Mouse (Mus musculus): ENCODE data around the gene Pax8.

Gene Pax8

DNA sequence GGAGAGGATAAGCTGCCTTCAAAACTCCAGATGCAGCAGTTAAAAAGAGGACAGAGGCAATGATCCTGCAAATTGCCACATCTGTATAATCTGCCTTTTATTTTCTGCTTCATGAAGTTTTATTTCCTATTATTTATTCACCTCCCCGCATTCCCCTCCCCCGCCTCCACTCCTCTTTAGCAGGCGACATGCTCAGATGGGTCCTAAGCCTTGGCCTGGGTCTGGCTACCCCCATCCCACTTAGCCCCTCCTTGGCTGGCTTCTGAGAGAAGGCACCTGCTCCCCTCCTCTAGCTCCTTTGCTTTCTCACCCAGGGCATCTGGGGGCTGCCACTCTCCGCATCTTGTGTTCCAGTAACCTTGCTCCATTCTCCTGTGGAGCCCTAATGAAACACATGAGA lies 61.7 kb downstream of the Pax8 start:
- no peak for DNase-seq (ENCODE audit: low read depth)

DNA sequence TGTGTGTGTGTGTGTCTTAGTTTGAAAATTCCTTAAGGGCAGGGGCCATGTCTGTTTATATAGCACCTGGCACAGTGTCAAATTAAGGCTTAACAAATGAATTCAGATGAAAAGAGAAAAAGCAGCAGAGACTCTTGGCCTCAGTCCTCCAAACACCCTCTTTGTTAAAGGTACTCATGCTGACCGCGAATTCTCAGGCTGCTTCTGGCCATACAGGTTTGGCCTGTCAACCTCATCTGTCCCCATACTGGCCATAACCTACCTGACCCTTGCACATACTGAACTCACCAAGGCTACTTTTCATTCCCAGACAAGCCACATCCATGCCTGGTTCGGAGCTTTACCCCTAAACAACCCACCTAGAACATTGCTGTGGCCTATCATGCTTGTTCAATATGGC lies 62.2 kb downstream of the Pax8 start:
- no peak for DNase-seq (ENCODE audit: low read depth)

- peak; percentile 78 for DNase-seq (ENCODE audit: low read depth)
Measured at GRCm38 (mm10) chr2:24409166-24409565, 66.2 kb downstream of the Pax8 start.

DNA sequence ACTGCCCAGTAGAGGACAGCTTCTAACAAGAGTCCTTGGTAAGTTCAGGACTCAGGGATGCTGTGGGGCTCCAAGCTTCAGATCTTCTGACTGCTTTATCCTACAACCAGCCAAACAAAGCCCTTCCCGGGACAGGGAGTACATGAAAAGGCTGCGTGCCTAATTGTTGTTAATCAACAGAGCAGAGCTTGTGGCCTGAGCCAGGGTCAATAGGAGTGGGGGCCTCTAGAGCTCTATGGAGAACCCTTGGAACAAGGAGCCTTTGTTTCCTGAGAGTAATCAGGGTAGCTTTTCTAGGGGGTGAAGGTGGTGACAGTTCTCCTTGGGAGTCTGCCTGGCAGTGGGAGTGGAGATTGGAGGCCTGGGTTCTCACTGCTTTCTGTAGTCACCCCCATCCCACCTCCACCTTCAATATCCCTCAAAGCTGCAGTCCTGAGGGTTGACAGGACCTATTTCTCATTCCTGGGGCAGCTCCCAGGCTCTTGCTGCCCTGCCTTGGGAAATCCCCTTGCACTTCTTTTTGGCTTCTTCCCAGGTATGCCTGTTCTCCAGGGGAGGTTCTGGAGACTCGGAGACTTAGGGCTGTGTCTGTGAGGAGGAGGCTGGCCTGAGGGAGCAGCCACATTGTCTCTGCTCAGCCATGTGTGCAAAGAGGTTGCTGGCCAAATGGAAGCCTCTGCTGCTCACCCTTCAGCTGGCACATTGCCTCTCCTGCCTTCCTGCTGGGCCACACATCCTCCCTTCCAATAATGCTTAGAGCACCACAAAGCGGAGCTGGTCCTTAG lies 67.5 kb downstream of the Pax8 start:
- DNase-seq (ENCODE audit: low read depth) = no peak

GRCm38 (mm10) chr2:24405345-24406012 lies 69.9 kb downstream of the Pax8 start:
- DNase-seq (ENCODE audit: low read depth) = peak; percentile 67

DNA sequence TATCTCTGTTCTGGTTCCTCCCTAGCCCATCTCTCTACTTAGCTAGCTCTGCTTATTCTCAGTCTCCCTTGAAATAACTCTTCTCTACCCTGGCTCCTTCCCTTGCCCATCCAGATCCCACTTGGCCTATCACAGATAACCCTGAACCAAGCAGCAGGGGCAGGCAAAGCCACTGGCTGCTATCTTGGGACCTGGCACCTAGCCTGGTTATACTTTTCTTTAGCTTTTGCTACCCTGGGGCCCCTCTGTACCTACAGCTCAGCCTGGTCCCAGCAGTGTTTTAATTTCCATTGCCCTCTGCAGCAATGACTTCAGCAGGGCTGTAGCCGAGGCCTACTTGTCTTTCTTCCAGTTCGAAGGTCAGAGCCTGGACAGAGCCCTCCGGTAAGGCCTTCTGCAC lies 74.7 kb downstream of the Pax8 start:
- DNase-seq (ENCODE audit: low read depth) = no peak

GRCm38 (mm10) chr2:24397115-24397514 lies 78.3 kb downstream of the Pax8 start:
- DNase-seq (ENCODE audit: low read depth) = no peak

DNA sequence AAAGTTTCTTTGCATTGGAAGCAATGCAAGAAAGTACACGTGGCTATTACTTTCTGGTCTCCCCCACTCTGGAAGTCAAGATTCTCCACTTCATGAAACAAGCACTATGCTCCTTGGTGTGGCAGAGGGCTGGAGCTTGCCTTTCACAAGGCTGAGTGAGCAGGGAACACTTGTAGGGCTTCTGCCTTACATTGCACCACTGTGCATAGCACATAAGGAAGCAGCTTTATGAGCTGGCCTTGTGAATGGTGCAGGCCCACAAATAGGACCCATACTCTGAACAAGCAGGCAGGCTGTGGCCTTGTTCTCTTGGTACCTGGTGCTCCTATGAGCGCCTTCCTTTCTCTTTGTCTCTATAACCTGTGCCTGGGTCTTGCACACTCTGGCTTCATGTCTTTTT lies 82.1 kb downstream of the Pax8 start:
- no peak for DNase-seq (ENCODE audit: low read depth)

DNA sequence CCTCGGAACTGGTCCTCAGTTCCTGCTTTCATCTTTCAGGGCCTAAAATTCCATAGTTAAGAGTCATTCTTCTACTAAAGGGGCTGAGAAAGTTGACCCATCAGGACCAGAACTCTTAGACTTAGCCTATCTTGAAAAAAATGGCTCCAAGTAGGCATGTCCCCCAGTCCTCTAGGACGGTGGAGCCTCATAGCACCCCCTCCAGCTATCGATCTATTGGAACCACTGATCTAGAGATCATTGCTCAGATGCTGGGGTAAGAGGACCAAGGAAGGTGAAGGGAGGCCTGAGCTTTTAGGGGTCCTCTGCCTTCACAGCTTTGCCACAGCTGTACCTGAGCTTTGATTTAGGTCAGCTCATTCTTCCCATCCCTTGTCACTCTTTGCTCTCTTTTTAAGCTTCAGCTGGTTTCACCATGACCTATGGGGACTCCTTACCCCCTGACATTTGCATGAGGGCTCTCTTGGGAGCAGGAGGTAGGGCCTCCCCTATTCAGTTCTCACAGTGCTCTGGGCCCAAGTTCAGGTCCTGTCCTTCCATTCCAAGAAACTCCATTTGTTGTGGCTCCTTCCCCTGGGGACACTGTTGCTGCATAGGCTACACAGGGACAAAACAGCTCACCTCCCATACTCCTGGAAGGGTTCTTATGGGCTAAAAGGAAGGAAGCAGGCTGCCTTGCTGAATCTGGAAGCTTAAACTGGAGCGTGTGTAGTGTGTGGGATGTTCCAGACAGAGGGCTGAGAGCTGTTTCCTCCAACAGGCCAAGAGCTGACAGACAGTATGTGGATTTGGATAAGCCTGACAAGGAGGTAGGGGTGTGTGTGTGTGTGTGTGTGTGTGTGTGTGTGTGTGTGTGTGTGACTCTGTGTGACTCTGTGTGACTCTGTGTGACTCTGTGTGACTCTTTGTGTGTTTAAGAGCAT lies 87.8 kb downstream of the Pax8 start:
- DNase-seq (ENCODE audit: low read depth) = no peak

DNA sequence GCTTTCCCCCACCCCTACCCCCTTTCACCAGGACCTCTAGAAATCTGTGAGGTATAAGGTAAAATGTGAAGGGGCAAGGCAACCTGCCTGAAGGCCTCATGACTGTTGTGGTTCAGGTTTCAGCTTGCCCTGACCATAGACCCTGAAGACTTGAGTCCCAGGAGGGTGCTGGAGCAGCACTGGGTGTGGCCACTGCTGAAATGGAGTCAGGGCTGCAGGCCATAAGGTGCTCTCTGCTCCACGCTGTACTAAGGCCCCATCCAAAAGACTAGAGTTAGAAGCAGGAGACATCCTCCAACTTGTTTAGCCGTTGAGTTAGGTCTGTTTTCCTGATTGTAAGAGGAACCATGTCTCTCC lies 88.5 kb downstream of the Pax8 start:
- no peak for DNase-seq (ENCODE audit: low read depth)

DNA sequence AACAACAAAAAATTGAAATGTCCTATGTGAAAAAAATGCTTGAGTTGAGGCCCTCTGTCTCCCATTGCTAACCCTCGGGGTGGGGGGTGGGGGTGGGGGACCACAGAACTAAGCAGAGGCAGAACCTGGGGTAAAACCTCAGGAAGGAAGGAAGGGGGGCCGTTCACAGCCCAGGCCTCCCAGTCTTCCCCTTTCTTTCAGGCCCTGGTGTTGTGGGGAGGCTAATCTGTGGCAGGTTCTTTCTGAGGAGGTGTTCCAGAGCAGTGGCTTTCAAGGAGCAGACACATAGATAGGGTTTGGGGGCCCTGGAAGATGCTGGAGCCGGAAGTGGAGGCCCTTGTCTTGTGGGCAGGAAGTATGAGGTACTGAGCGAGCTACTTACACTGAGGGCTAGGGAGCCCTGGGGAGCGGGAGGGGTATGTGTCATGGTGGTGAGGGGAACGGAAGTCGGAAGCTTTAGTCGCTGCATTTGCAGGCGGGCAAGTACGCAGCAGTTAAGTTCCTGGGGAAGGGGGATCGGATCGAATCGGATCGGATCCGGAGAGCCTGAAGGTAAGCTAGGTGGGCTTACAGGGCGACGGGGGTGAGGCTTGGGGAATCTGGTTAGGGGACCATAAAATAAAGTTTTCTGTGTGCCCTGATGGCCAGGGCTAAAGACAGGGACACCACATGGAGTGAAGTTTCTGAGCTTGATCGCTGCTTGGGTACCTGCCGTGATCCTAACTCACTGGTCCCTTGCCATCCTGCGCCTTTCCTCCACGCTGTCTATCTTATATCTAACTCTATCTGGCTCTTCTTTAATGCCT lies 89.0 kb downstream of the Pax8 start:
- DNase-seq (ENCODE audit: low read depth) = peak; percentile 93

DNA sequence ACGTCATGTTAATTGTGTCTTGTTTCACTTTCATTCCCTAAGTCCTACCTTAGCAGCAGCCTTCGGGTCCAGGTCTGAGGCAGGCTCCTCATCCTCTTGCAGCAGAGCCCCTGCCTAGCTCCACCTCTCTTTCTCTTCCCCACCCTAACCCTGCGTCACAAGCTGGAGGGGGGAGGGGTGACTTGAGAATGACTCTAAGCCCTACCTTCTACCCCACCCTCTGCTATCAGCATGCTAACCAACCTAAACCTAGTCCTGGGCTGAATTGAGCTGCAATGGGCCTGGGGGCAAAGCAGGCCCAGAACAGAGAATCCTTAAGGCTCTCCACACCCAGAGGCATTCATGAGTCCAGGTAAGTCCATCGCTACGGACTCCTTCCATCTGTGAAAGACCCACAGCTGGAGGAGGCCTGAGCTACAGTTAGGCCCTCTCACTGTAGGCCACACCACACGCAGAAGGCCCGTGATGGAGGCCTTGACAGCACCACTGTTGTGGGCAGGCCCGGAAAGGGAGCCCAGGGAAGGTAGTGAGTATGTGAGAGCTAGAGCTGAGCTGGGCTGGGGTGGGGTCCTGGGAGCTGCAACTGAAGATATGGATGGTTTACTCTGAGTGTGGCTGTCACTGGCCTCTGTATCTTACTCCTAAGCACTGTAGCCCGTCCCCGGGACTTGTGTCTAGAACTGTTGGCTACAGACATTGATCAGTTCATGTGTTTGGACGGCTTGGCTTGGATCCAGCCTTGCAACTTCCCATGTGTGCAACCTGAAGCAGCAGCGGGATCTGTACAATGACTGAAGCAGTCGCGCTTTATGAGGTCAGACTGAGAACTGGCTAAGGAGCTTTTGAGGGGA lies 90.1 kb downstream of the Pax8 start:
- DNase-seq (ENCODE audit: low read depth) = peak; percentile 97

- DNase-seq (ENCODE audit: low read depth) = no peak
Measured at GRCm38 (mm10) chr2:24384393-24384792, 91.0 kb downstream of the Pax8 start.

DNA sequence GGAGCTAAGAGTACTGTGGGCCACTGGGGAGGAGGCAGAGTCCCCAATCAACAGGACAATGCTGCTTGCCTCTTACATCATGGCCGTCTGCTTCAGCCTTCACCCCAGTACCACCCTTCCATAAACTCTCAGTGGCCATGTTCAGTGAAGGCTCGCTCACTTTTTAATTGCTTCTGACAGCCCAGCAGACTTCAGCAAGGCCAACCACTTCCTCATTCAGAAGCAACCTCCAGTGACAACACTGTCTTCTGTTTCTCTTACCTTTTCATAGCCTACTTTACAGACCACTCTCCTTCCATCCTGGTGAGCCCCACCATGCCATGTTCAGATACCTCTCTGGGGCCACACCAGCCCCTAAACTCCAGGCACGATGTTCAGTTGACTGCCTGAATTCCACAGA lies 91.8 kb downstream of the Pax8 start:
- peak; percentile 45 for DNase-seq (ENCODE audit: low read depth)

DNA sequence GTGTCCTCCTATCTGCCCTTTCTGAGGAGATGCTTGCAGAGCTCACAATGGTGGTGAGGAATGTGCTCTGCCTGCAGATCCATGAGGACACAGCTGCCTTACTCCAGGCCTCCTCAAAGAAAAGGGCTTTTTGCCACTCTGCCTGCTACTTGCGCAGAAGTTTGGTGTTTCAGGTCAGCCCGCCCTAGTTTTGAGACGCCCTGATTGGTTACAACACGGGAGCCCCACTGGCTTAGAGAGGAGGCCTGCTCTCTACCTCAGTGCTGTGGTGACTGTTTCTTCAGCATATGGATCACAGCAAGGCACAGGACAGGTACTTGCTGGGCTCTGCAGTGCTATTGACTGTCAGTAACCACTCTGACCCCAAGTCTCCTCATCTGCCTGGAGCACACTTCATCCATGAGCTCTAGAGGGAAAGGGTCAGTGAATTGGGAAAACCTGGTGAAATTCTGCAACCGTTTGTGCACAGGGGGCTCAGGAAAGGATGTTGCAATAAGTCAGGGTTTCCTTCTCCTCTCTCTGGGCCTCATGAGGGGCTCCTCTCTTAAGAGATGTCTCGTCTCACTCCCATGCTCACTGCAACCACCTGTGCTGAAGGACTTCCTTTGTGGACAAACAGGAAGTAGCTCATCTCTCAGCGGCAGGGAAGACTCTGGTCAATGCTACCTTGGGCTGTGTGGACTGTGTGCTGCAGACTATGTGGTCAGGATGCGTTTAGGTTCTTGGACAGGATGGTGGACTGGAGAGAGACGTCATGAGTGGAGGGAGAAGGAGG lies 92.8 kb downstream of the Pax8 start:
- peak; percentile 42 for DNase-seq (ENCODE audit: low read depth)

- no peak for DNase-seq (ENCODE audit: low read depth)
Measured at GRCm38 (mm10) chr2:24378747-24379450, 96.5 kb downstream of the Pax8 start.
